ENCODE assay signal across 9 mouse cellular contexts in the genomic region with DNA sequence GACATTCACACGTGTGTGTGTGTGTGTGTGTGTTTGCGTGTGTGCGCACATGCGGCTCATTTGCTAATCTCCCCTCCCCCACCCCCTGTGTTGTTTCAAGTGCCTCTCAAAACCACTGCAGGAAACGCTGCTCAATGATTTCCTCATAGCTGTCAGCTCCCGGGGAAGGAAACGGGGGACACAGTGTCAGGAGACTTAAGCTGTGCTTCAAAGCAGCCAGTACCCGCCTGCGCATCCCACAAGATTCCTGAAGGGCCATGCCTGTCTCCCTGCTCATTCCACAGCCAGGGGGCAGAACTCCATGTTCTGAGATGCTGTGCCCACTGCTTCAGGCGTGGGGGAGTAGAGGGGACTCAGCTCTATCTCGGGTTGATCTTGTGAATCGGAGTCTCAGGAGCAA. TPM values are rescaled to one million over a fixed set of nuclear protein-coding genes. Genes with fewer than 3 reads are reported as not detected.
DNase-seq lines count a peak whose midpoint lies in the region; ATAC-seq and TF ChIP-seq lines count a peak whose summit lies in the region.
"Had no signal": no experiment of that assay in that cellular context is flagged by ENCODE, and none has a peak within 500 bp of the region (broad histone marks: within the 10 kb centered on the region; RNA-seq: fewer than 3 reads in every experiment).

No protein-coding gene starts in this region.

- H3K27ac ChIP-seq in forebrain, postnatal 0 days (ENCODE audit: low read depth, low read length), result peak overlapping the region; percentile 21; the same call in 1 of the 2 replicates
- peak overlapping the region; percentile 36; the same call in 1 of the 2 replicates for H3K27ac ChIP-seq in limb, embryonic 10.5 days
- no peak overlapping the region for H3K27ac ChIP-seq in stomach, embryonic 16.5 days (ENCODE audit: low read length)

- no peaks in the 10 kb centered on the region for H3K9me3 ChIP-seq in forebrain, postnatal 0 days (ENCODE audit: low read length)
- no peaks in the 10 kb centered on the region for H3K9me3 ChIP-seq in limb, embryonic 10.5 days (replicated peaks)
- no peaks in the 10 kb centered on the region for H3K9me3 ChIP-seq in stomach, embryonic 16.5 days (replicated peaks; ENCODE audit: control insufficient read depth, low read length)

- no peaks in the 10 kb centered on the region for H3K4me1 ChIP-seq in forebrain, postnatal 0 days (ENCODE audit: insufficient read depth)
- peaks cover 13% of the 10 kb centered on the region for H3K4me1 ChIP-seq in limb, embryonic 10.5 days
- H3K4me1 ChIP-seq in stomach, embryonic 16.5 days (ENCODE audit: control insufficient read depth, insufficient read depth, low read length), result no peaks in the 10 kb centered on the region

- H3K9ac ChIP-seq in forebrain, postnatal 0 days, result 0 out of 2 replicates have a peak overlapping the region, but pooled peaks have one; percentile 6
- H3K9ac ChIP-seq in stomach, embryonic 16.5 days (ENCODE audit: low read length), result no peak overlapping the region

- TF ChIP-seq CTCF in forebrain, postnatal 0 days (IDR thresholded peaks at IDR 0.05; ENCODE audit: low read depth), result peak; percentile 62

- ATAC-seq in forebrain, postnatal 0 days, result peak; percentile 85
- ATAC-seq in stomach, embryonic 16.5 days (ENCODE audit: insufficient read depth, low FRiP score), result peak; percentile 26; the same call in 1 of the 2 replicates

- 58% methylated on average over 12 of the region's 12 CpGs for WGBS in forebrain, postnatal 0 days
- WGBS in limb, embryonic 10.5 days, result 67% methylated on average over 12 of the region's 12 CpGs
- 47% methylated on average over 12 of the region's 12 CpGs for WGBS in stomach, embryonic 16.5 days

- no peaks in the 10 kb centered on the region for H3K27me3 ChIP-seq in forebrain, postnatal 0 days (ENCODE audit: insufficient read depth, low read length)
- H3K27me3 ChIP-seq in limb, embryonic 10.5 days (ENCODE audit: low read depth, poor library complexity, severe bottlenecking), result no peaks in the 10 kb centered on the region
- no peaks in the 10 kb centered on the region for H3K27me3 ChIP-seq in stomach, embryonic 16.5 days (ENCODE audit: control insufficient read depth, insufficient read depth, low read length)

- peak overlapping the region; percentile 19 for H3K4me2 ChIP-seq in forebrain, postnatal 0 days (ENCODE audit: low read depth)
- H3K4me2 ChIP-seq in stomach, embryonic 16.5 days (ENCODE audit: low read depth, low read length), result no peak overlapping the region

- no peak overlapping the region for H3K4me3 ChIP-seq in forebrain, postnatal 0 days (ENCODE audit: low read depth, low read length)
- H3K4me3 ChIP-seq in limb, embryonic 10.5 days, result no peak overlapping the region
- H3K4me3 ChIP-seq in stomach, embryonic 16.5 days (replicated peaks; ENCODE audit: low read length), result no peak overlapping the region

- DNase-seq in layer of hippocampus, adult 11-12 months (ENCODE audit: low spot score), result peak; percentile 26
- DNase-seq in layer of hippocampus, postnatal 25 days (ENCODE audit: extremely low spot score in 1 of 2, low spot score in 1 of 2), result no peak
- DNase-seq in ZHBTc4 (ENCODE audit: low read depth, low spot score) (peak; percentile 37), adipocyte (ENCODE audit: low spot score) (no peak)
- DNase-seq in forebrain, postnatal 0 days, result peak; percentile 53
- no peak for DNase-seq in limb, embryonic 10.5 days (ENCODE audit: low spot score)
- no peak for DNase-seq in yolk sac, embryonic 10.5 days (ENCODE audit: low spot score)

- H3K36me3 ChIP-seq in forebrain, postnatal 0 days (ENCODE audit: insufficient read depth), result no peaks in the 10 kb centered on the region
- H3K36me3 ChIP-seq in limb, embryonic 10.5 days, result no peaks in the 10 kb centered on the region
- no peaks in the 10 kb centered on the region for H3K36me3 ChIP-seq in stomach, embryonic 16.5 days (ENCODE audit: control insufficient read depth, insufficient read depth, low read length)

RNA-seq across cellular contexts. Expression of a gene that starts 5.6 kb away (rescaled TPM):
- total RNA-seq in layer of hippocampus, postnatal 25 days (2021), result under 1 TPM; 0.27 to 0.38 TPM
- 0.08 TPM in 1 of 2 replicates, not detected in the other for total RNA-seq in forebrain, postnatal 0 days (2014; rRNA removed)
- polyA plus RNA-seq in forebrain, postnatal 0 days (2015; fragmentation: Nextera tagmentation; extraction: Ambion mirVana), result 0.21 and 0.42 TPM in 2 replicates
- polyA plus RNA-seq in limb, embryonic 10.5 days (2016; fragmentation: Nextera tagmentation; extraction: Ambion mirVana), result 0.05 TPM in 1 of 2 replicates, not detected in the other
- not detected in 2 replicates for polyA plus RNA-seq in stomach, embryonic 16.5 days (2015; fragmentation: Nextera tagmentation; extraction: Ambion mirVana)

RNA-seq across cellular contexts. Expression of a gene that starts 7.5 kb away (rescaled TPM):
- total RNA-seq in layer of hippocampus, postnatal 25 days (2021), result under 1 TPM; 0.12 to 0.14 TPM
- 0.08 and 0.33 TPM in 2 replicates for total RNA-seq in forebrain, postnatal 0 days (2014; rRNA removed)
- polyA plus RNA-seq in forebrain, postnatal 0 days (2015; fragmentation: Nextera tagmentation; extraction: Ambion mirVana), result not detected in 2 replicates
- not detected in 2 replicates for polyA plus RNA-seq in limb, embryonic 10.5 days (2016; fragmentation: Nextera tagmentation; extraction: Ambion mirVana)
- polyA plus RNA-seq in stomach, embryonic 16.5 days (2015; fragmentation: Nextera tagmentation; extraction: Ambion mirVana), result not detected in 2 replicates
- total RNA-seq: left cerebral cortex, postnatal 10 days had no signal

RNA-seq across cellular contexts. Expression of a gene that starts 10.7 kb away (rescaled TPM):
- not detected for total RNA-seq in layer of hippocampus, postnatal 25 days (2021)
- not detected in 2 replicates for total RNA-seq in forebrain, postnatal 0 days (2014; rRNA removed)
- polyA plus RNA-seq in forebrain, postnatal 0 days (2015; fragmentation: Nextera tagmentation; extraction: Ambion mirVana), result not detected in 2 replicates
- polyA plus RNA-seq in limb, embryonic 10.5 days (2016; fragmentation: Nextera tagmentation; extraction: Ambion mirVana), result not detected in 2 replicates
- not detected in 2 replicates for polyA plus RNA-seq in stomach, embryonic 16.5 days (2015; fragmentation: Nextera tagmentation; extraction: Ambion mirVana)
- total RNA-seq: left cerebral cortex, postnatal 10 days had no signal

RNA-seq across cellular contexts. Expression of a gene that starts 27.0 kb away (rescaled TPM):
- not detected for total RNA-seq in layer of hippocampus, postnatal 25 days (2021)
- total RNA-seq in forebrain, postnatal 0 days (2014; rRNA removed), result not detected in 2 replicates
- not detected in 2 replicates for polyA plus RNA-seq in forebrain, postnatal 0 days (2015; fragmentation: Nextera tagmentation; extraction: Ambion mirVana)
- polyA plus RNA-seq in limb, embryonic 10.5 days (2016; fragmentation: Nextera tagmentation; extraction: Ambion mirVana), result not detected in 2 replicates
- polyA plus RNA-seq in stomach, embryonic 16.5 days (2015; fragmentation: Nextera tagmentation; extraction: Ambion mirVana), result not detected in 2 replicates
- total RNA-seq: left cerebral cortex, postnatal 10 days had no signal

RNA-seq across cellular contexts. Expression of a gene that starts 29.0 kb away (rescaled TPM):
- total RNA-seq in layer of hippocampus, postnatal 25 days (2021), result 10 to 100 TPM; 54.3 to 62.7 TPM
- total RNA-seq in forebrain, postnatal 0 days (2014; rRNA removed), result 22.1 and 23.2 TPM in 2 replicates
- polyA plus RNA-seq in forebrain, postnatal 0 days (2015; fragmentation: Nextera tagmentation; extraction: Ambion mirVana), result 16.8 and 18.6 TPM in 2 replicates
- polyA plus RNA-seq in limb, embryonic 10.5 days (2016; fragmentation: Nextera tagmentation; extraction: Ambion mirVana), result 78.4 and 80.2 TPM in 2 replicates
- 89.8 and 108 TPM in 2 replicates for polyA plus RNA-seq in stomach, embryonic 16.5 days (2015; fragmentation: Nextera tagmentation; extraction: Ambion mirVana)

Comparison
In these comparisons a context has a peak if more than half of its experiments do, and no peak if none do; other contexts are left out.
1. DNase-seq: peak in layer of hippocampus, adult 11-12 months (single experiment), ZHBTc4 (single experiment) and forebrain, postnatal 0 days (single experiment); none in layer of hippocampus, postnatal 25 days (0 of 2), limb, embryonic 10.5 days (single experiment), yolk sac, embryonic 10.5 days (single experiment) and adipocyte (single experiment).